Mouse (Mus musculus): ENCODE measurements around the gene Kmt2c. TPM values are rescaled to one million over a fixed set of nuclear protein-coding genes. Genes with fewer than 3 reads are reported as not detected.
"Not testable (repeated sequence)": the region's sequence is repeated elsewhere in the genome, so short reads cannot be mapped to it uniquely, and the experiment has no call there.

Gene Kmt2c
- total and polyA plus RNA-seq, 2 experiments, result 5.1 to 20.1 TPM

DNA sequence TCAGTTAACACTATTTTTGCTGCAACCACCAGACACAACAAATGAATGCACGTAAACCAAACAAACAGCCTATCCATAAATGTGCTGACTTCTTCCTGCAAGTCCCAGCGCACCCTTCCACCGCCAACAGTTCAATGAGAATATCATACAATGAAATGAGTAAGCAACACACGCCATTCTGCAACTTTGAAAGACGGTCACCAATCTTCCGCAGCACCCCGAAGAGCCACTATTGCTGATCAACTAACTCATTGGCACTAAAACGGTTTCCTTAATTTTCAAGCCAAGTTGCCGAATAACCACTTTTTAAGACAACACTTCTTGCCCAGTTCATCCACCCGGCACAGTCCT, 1.2 kb downstream of the Kmt2c start:
- peak overlapping the region; percentile 98 for H3K9ac ChIP-seq (ENCODE audit: low read depth, low read length)
- DNase-seq (ENCODE audit: extremely low read depth, low read depth, low spot score), result peak; percentile 47
- TF ChIP-seq POLR2A (IDR thresholded peaks at IDR 0.05; ENCODE audit: extremely low read depth, insufficient read depth, low read length), result no peak
- TF ChIP-seq CTCF (IDR thresholded peaks at IDR 0.05; ENCODE audit: low read depth, low read length), result no peak
- WGBS, result 1% methylated on average over 10 of the region's 10 CpGs
- H3K79me2 ChIP-seq (ENCODE audit: control insufficient read depth, insufficient read depth, low read length), result peaks cover 17% of the 10 kb centered on the region; the same call in 1 of the 2 replicates
- H3K36me3 ChIP-seq (ENCODE audit: control insufficient read depth, insufficient read depth, low read length), result no peaks in the 10 kb centered on the region
- peak overlapping the region; percentile 98 for H3K4me3 ChIP-seq (ENCODE audit: insufficient read depth, low read depth, low read length)
- peak overlapping the region; percentile 91 for H3K27ac ChIP-seq (replicated peaks; ENCODE audit: insufficient read depth, low read depth, low read length)
- H3K4me1 ChIP-seq (ENCODE audit: control insufficient read depth, insufficient read depth, low read length), result peaks cover 6% of the 10 kb centered on the region; the same call in 1 of the 2 replicates
- no peaks in the 10 kb centered on the region for H3K27me3 ChIP-seq (ENCODE audit: control insufficient read depth, insufficient read depth, low read length)

GRCm38 (mm10) chr5:25496652-25497051, 1.9 kb downstream of the Kmt2c start:
- TF ChIP-seq POLR2A (IDR thresholded peaks at IDR 0.05; ENCODE audit: extremely low read depth, insufficient read depth, low read length), result no peak
- no peak for TF ChIP-seq CTCF (IDR thresholded peaks at IDR 0.05; ENCODE audit: low read depth, low read length)

DNA sequence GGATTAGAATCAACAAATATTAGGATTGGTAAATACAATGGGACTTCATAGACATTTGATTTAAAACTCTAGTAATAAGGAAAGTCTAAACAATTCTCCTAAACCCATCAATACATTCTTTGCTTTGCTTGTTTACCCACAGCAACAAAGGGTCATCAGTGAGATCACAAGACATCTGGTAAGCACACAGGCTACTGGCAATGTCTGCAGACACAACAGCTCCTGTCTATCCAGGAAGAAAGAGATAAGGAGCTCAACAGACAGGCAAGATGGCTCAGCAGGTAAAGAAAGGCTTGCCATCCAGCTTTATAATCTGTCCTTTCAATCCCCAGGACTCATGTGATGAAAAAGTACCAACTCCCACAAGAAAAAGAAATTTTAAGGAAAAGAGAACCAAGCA, 19.7 kb downstream of the Kmt2c start:
- Histone ChIP-seq H3K4me3 (ENCODE audit: insufficient read depth, low read depth, low read length) (no peak overlapping the region), H3K79me2 (ENCODE audit: control insufficient read depth, insufficient read depth, low read length) (peaks cover 33% of the 10 kb centered on the region), H3K4me1 (ENCODE audit: control insufficient read depth, insufficient read depth, low read length) (peaks cover 9% of the 10 kb centered on the region; the same call in 1 of the 2 replicates), H3K9ac (ENCODE audit: low read depth, low read length) (no peak overlapping the region), H3K36me3 (ENCODE audit: control insufficient read depth, insufficient read depth, low read length) (no peaks in the 10 kb centered on the region), H3K27ac (replicated peaks; ENCODE audit: insufficient read depth, low read depth, low read length) (no peak overlapping the region), H3K27me3 (ENCODE audit: control insufficient read depth, insufficient read depth, low read length) (no peaks in the 10 kb centered on the region)
- no peak for TF ChIP-seq CTCF (IDR thresholded peaks at IDR 0.05; ENCODE audit: low read depth, low read length)
- no peak for TF ChIP-seq POLR2A (IDR thresholded peaks at IDR 0.05; ENCODE audit: extremely low read depth, insufficient read depth, low read length)
- no peak for DNase-seq (ENCODE audit: extremely low read depth, low read depth, low spot score)

More at GRCm38 (mm10) chr5:25496652-25497051, 1.9 kb downstream of the Kmt2c start:
- Histone ChIP-seq H3K4me3 (ENCODE audit: insufficient read depth, low read depth, low read length) (peak overlapping the region; percentile 16; the same call in 1 of the 2 replicates), H3K27ac (replicated peaks; ENCODE audit: insufficient read depth, low read depth, low read length) (no peak overlapping the region), H3K79me2 (ENCODE audit: control insufficient read depth, insufficient read depth, low read length) (peaks cover 22% of the 10 kb centered on the region; the same call in 1 of the 2 replicates), H3K9ac (ENCODE audit: low read depth, low read length) (no peak overlapping the region), H3K36me3 (ENCODE audit: control insufficient read depth, insufficient read depth, low read length) (no peaks in the 10 kb centered on the region), H3K4me1 (ENCODE audit: control insufficient read depth, insufficient read depth, low read length) (peaks cover 6% of the 10 kb centered on the region; the same call in 1 of the 2 replicates), H3K27me3 (ENCODE audit: control insufficient read depth, insufficient read depth, low read length) (no peaks in the 10 kb centered on the region)
- WGBS, result 31% methylated on average over 2 of the region's 2 CpGs
- DNase-seq (ENCODE audit: extremely low read depth, low read depth, low spot score), result peak; percentile 49

GRCm38 (mm10) chr5:25475789-25476188, 22.8 kb downstream of the Kmt2c start:
- WGBS, result 86% methylated on average over 2 of the region's 2 CpGs
- peaks cover 9% of the 10 kb centered on the region; the same call in 1 of the 2 replicates for H3K4me1 ChIP-seq (ENCODE audit: control insufficient read depth, insufficient read depth, low read length)

GRCm38 (mm10) chr5:25472070-25472469, 26.5 kb downstream of the Kmt2c start:
- peaks cover 4% of the 10 kb centered on the region; the same call in 1 of the 2 replicates for H3K4me1 ChIP-seq (ENCODE audit: control insufficient read depth, insufficient read depth, low read length)
- H3K4me3 ChIP-seq (ENCODE audit: insufficient read depth, low read depth, low read length), result no peak overlapping the region
- H3K9ac ChIP-seq (ENCODE audit: low read depth, low read length), result no peak overlapping the region
- no peak overlapping the region for H3K27ac ChIP-seq (replicated peaks; ENCODE audit: insufficient read depth, low read depth, low read length)
- no peaks in the 10 kb centered on the region for H3K36me3 ChIP-seq (ENCODE audit: control insufficient read depth, insufficient read depth, low read length)
- peaks cover 21% of the 10 kb centered on the region for H3K79me2 ChIP-seq (ENCODE audit: control insufficient read depth, insufficient read depth, low read length)
- H3K27me3 ChIP-seq (ENCODE audit: control insufficient read depth, insufficient read depth, low read length), result no peaks in the 10 kb centered on the region
- TF ChIP-seq POLR2A (IDR thresholded peaks at IDR 0.05; ENCODE audit: extremely low read depth, insufficient read depth, low read length) (no peak), CTCF (IDR thresholded peaks at IDR 0.05; ENCODE audit: low read depth, low read length) (no peak)
- WGBS, result 49% methylated on average over 6 of the region's 6 CpGs
- no peak for DNase-seq (ENCODE audit: extremely low read depth, low read depth, low spot score)

More at GRCm38 (mm10) chr5:25475789-25476188, 22.8 kb downstream of the Kmt2c start:
- DNase-seq (ENCODE audit: extremely low read depth, low read depth, low spot score), result no peak
- no peak for TF ChIP-seq POLR2A (IDR thresholded peaks at IDR 0.05; ENCODE audit: extremely low read depth, insufficient read depth, low read length)
- TF ChIP-seq CTCF (IDR thresholded peaks at IDR 0.05; ENCODE audit: low read depth, low read length), result no peak
- Histone ChIP-seq H3K36me3 (ENCODE audit: control insufficient read depth, insufficient read depth, low read length) (no peaks in the 10 kb centered on the region), H3K27ac (replicated peaks; ENCODE audit: insufficient read depth, low read depth, low read length) (no peak overlapping the region), H3K4me3 (ENCODE audit: insufficient read depth, low read depth, low read length) (no peak overlapping the region), H3K27me3 (ENCODE audit: control insufficient read depth, insufficient read depth, low read length) (no peaks in the 10 kb centered on the region), H3K9ac (ENCODE audit: low read depth, low read length) (no peak overlapping the region), H3K79me2 (ENCODE audit: control insufficient read depth, insufficient read depth, low read length) (peaks cover 31% of the 10 kb centered on the region)

- Histone ChIP-seq H3K36me3 (ENCODE audit: control insufficient read depth, insufficient read depth, low read length) (no peaks in the 10 kb centered on the region), H3K9ac (ENCODE audit: low read depth, low read length) (no peak overlapping the region), H3K27ac (replicated peaks; ENCODE audit: insufficient read depth, low read depth, low read length) (no peak overlapping the region), H3K79me2 (ENCODE audit: control insufficient read depth, insufficient read depth, low read length) (peaks cover 35% of the 10 kb centered on the region; the same call in 1 of the 2 replicates), H3K4me3 (ENCODE audit: insufficient read depth, low read depth, low read length) (no peak overlapping the region), H3K27me3 (ENCODE audit: control insufficient read depth, insufficient read depth, low read length) (no peaks in the 10 kb centered on the region), H3K4me1 (ENCODE audit: control insufficient read depth, insufficient read depth, low read length) (peaks cover 9% of the 10 kb centered on the region)
- 28% methylated on average over 1 of the region's 1 CpGs for WGBS
- no peak for TF ChIP-seq CTCF (IDR thresholded peaks at IDR 0.05; ENCODE audit: low read depth, low read length)
- no peak for TF ChIP-seq POLR2A (IDR thresholded peaks at IDR 0.05; ENCODE audit: extremely low read depth, insufficient read depth, low read length)
- DNase-seq (ENCODE audit: extremely low read depth, low read depth, low spot score), result peak; percentile 54
Observed at GRCm38 (mm10) chr5:25461956-25462355, 36.6 kb downstream of the Kmt2c start.

- H3K79me2 ChIP-seq (ENCODE audit: control insufficient read depth, insufficient read depth, low read length), result peaks cover 41% of the 10 kb centered on the region; the same call in 1 of the 2 replicates
- not testable (repeated sequence) for H3K27ac ChIP-seq (replicated peaks; ENCODE audit: insufficient read depth, low read depth, low read length); H3K4me3 ChIP-seq (ENCODE audit: insufficient read depth, low read depth, low read length); H3K4me1 ChIP-seq (ENCODE audit: control insufficient read depth, insufficient read depth, low read length); H3K36me3 ChIP-seq (ENCODE audit: control insufficient read depth, insufficient read depth, low read length); DNase-seq (ENCODE audit: extremely low read depth, low read depth, low spot score); H3K27me3 ChIP-seq (ENCODE audit: control insufficient read depth, insufficient read depth, low read length); H3K9ac ChIP-seq (ENCODE audit: low read depth, low read length)
Observed at GRCm38 (mm10) chr5:25455432-25455831, 43.2 kb downstream of the Kmt2c start.
